Mouse (Mus musculus): ENCODE measurements around the gene Asprv1.

DNA sequence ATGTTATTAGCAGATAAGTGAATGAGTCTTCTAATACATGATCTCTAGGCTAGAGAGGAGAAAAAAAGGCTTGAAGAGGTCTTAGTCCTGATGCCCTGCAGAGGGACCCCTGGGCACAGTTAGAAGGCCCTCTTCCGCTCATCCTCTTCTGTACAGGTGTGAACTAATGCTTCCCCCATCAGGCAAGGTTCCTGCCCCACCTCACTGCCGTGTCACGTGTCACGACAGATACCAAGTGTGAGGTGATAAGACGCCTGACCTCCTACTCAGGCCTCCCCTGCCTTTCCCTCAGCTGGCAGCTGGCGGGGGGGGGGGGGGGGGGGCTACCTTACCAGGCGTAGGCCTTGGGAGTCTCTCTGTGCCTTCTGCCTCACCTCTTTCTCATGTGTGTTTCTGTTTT lies 39.5 kb upstream of the Asprv1 start:
- TF ChIP-seq CTCF (conservative IDR thresholded peaks at IDR 0.05; ENCODE audit: low read length) (no peak), NANOG (IDR thresholded peaks at IDR 0.05; ENCODE audit: borderline replicate concordance, low read length) (no peak)

Measured in E14TG2a.4 (cell line).